Mouse (Mus musculus): Measurements from ENCODE around the gene Pvalb. TPM values are rescaled to one million over a fixed set of nuclear protein-coding genes. Genes with fewer than 3 reads are reported as not detected.

Pvalb gene
- polyA plus RNA-seq, 1 experiment from 2014 or later = not detected

DNA sequence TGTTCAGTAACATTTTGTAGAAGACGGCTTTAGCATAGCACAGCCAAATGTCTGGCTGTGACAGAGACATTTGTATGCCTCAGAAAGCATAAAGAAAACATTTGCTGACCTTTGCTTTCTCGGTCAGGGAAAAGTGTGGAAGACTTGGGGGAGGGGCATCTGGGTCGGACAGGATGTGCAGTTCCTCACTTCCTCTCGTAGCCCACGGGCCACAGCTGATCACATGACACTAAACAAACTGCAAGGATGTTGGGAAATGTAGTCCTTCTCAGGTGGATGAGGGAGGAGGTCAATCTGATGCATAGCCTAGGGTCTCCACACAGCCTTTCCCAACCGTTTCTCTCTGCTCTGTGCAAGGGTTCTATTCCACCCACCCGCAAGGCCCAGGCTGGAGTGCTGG is 57.6 kb downstream of the Pvalb start:
- Histone ChIP-seq H3K9me3 (replicated peaks) (no peaks in the 10 kb centered on the region), H3K4me1 (no peaks in the 10 kb centered on the region), H3K27ac (no peak overlapping the region), H3K27me3 (replicated peaks) (peaks cover 10% of the 10 kb centered on the region; the same call in 1 of the 2 replicates), H3K9ac (no peak overlapping the region), H3K36me3 (no peaks in the 10 kb centered on the region), H3K4me3 (no peak overlapping the region), H3K4me2 (no peak overlapping the region)
- no peak for ATAC-seq
- WGBS (ENCODE audit: insufficient replicate concordance) = 55% methylated on average over 7 of the region's 7 CpGs

Other genes starting within 250 kb of the Pvalb start
- gene Foxred2, start 249.7 kb downstream of the Pvalb start, polyA plus RNA-seq (2016; fragmentation: Nextera tagmentation; extraction: Ambion mirVana) = 1.3 and 1.7 TPM in 2 replicates
- gene Eif3d, start 235.6 kb downstream of the Pvalb start, polyA plus RNA-seq (2016; fragmentation: Nextera tagmentation; extraction: Ambion mirVana) = 257 and 271 TPM in 2 replicates
- not detected in 2 replicates for gene Cacng2, start 86.4 kb downstream of the Pvalb start, polyA plus RNA-seq (2016; fragmentation: Nextera tagmentation; extraction: Ambion mirVana)
- gene Ift27, start 32.3 kb downstream of the Pvalb start, polyA plus RNA-seq (2016; fragmentation: Nextera tagmentation; extraction: Ambion mirVana) = 45.1 and 46.9 TPM in 2 replicates
- gene Ncf4, start 38.4 kb upstream of the Pvalb start, polyA plus RNA-seq (2016; fragmentation: Nextera tagmentation; extraction: Ambion mirVana) = 31.4 and 37.5 TPM in 2 replicates
- 0.79 and 1.0 TPM in 2 replicates for gene Csf2rb2, start 99.3 kb upstream of the Pvalb start, polyA plus RNA-seq (2016; fragmentation: Nextera tagmentation; extraction: Ambion mirVana)
- 3.6 and 3.9 TPM in 2 replicates for gene Csf2rb, start 119.4 kb upstream of the Pvalb start, polyA plus RNA-seq (2016; fragmentation: Nextera tagmentation; extraction: Ambion mirVana)
- gene Tex33, start 189.5 kb upstream of the Pvalb start, polyA plus RNA-seq (2016; fragmentation: Nextera tagmentation; extraction: Ambion mirVana) = not detected in 2 replicates
- gene Tst, start 199.5 kb upstream of the Pvalb start, polyA plus RNA-seq (2016; fragmentation: Nextera tagmentation; extraction: Ambion mirVana) = 84.9 and 92.8 TPM in 2 replicates
- gene Mpst, start 200.0 kb upstream of the Pvalb start, polyA plus RNA-seq (2016; fragmentation: Nextera tagmentation; extraction: Ambion mirVana) = 3.5 and 4.8 TPM in 2 replicates
- 7.6 and 8.8 TPM in 2 replicates for gene Kctd17, start 222.2 kb upstream of the Pvalb start, polyA plus RNA-seq (2016; fragmentation: Nextera tagmentation; extraction: Ambion mirVana)